Mouse (Mus musculus) thymus, adult 2 months (tissue): ENCODE data around the gene Fut7.

ENCODE experiments used
- CTCF ChIP-seq: fragments of 200-500 bp; IDR thresholded peaks from 2 replicates; pipeline ENCODE4 v1.5.1; 2012; ENCODE audit warnings: mild to moderate bottlenecking, control low read depth, low read length, moderate library complexity, borderline replicate concordance; ENCODE audit not compliant: control insufficient read depth, poor library complexity, insufficient read depth; ENCODE audit errors: extremely low read depth
- POLR2A ChIP-seq: fragments of 200-500 bp; IDR thresholded peaks from 2 replicates; pipeline ENCODE4 v1.6.1; 2012; ENCODE audit warnings: mild to moderate bottlenecking, low read length, control low read depth, moderate library complexity; ENCODE audit not compliant: control insufficient read depth, poor library complexity, insufficient read depth; ENCODE audit errors: extremely low read depth

DNA sequence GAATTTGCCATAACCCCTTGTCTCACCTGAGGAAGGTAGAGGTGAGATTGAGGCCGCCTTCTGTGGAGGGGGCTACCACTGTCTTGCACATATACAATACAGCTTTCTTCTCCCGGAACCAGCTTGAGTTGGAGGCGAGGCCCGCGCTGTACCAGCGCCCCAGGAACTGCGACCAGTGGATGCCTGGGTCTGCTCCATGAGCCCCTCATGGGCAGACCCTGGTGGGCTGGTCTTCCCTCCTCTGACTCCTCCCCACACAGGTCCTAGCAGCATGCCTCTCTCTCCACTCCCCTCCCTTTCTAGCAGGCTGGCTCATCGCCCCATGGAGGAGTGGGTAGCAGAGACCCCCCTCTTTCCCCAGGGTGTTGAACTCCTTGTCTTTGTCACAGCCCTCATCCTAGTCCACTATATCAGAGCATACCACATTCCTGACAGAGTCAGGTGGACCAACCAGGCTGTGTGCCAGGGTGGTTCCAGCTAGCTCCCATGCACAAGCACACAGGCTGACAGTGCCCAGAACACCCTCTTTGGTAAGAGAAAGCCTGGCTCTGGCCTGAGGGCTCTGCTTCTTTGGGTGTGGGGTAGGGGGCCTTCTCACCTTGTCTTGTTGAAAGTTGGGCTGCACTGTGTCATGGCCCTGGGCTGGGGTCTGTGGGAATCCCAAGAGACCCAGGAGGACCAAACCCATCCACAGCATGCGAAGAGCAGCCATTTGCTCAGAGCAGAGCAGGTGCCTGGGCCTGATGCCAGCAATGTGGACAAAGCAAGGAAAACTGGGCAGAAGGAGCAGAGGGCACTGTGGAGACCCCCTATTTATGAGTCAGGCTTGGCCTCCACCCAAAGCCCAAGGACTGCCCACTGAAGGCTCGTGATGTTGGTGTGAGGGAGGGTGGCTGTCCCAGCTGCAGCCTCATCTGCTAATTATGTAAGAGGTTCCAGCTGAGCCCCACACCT lies 46.2 kb downstream of the Fut7 start:
- no peak for TF ChIP-seq CTCF
- no peak for TF ChIP-seq POLR2A
